Mouse (Mus musculus): ENCODE results near the gene Ndufb7. TPM values are rescaled to one million over a fixed set of nuclear protein-coding genes. Genes with fewer than 3 reads are reported as not detected.
"Not testable (repeated sequence)": the region's sequence is repeated elsewhere in the genome, so short reads cannot be mapped to it uniquely, and the experiment has no call there.

The Ndufb7 gene
- 393 and 412 TPM in 2 replicates for polyA plus RNA-seq (2015; fragmentation: Nextera tagmentation; extraction: Ambion mirVana)

DNA sequence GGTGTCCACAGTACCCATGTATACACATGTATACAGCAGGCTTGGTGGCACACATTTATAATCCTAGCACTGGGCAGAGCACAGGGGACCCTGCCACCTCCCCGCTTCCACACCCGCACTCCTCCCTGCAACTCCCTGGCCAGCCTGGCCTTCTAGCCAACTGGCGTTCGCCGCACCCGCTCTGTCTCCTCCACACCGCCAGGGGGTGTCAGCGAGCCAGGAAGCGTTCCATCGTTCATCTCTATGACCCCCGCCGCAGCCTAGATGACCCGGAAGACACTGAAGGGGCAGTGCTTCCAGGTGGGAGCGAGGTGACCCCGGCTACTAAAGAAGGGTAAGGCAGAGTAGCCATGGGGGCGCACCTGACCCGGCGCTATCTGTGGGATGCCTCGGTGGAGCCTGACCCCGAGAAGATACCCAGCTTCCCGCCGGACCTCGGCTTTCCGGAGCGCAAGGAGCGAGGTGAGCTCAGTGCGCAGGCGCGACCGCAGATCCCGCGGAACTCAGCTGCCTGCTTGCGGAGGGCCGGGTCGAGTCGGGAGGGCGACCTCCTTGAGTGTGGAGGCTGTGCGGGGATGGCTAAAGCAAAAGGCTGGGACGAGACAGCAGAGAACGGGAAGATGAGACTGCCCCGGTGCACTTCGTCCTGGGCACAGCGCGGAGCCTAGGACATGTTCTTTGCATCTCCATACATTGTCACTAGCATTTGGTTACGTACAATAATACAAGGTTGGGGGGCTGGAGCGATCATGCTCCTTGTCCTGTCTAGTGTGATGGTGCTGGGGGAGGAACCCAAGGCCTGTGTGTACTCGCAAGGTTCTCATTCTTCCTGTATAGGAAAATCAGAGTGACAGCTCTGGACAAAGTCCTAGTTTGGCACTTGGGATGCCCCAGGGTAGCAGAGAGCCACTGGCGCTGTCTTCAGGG lies at the start of gene Ndufb7:
TSS of gene Ndufb7 (plus strand) at position 203 of the 927 bp plus-strand sequence.
- H3K4me1 ChIP-seq: peaks cover 19% of the 10 kb centered on the region
- 1% methylated on average over 48 of the region's 48 CpGs for WGBS
- peak within 1 kb of the TSS; percentile 97 for H3K4me2 ChIP-seq
- H3K27ac ChIP-seq: peak within 1 kb of the TSS; percentile 54
- no peaks in the 10 kb centered on the region for H3K9me3 ChIP-seq (replicated peaks)
- H3K27me3 ChIP-seq: no peaks in the 10 kb centered on the region
- peaks cover 29% of the 10 kb centered on the region for H3K36me3 ChIP-seq (ENCODE audit: poor library complexity, severe bottlenecking)
- H3K9ac ChIP-seq: peak within 1 kb of the TSS; percentile 91
- peak; percentile 89 for ATAC-seq
- H3K4me3 ChIP-seq: peak within 1 kb of the TSS; percentile 78

DNA sequence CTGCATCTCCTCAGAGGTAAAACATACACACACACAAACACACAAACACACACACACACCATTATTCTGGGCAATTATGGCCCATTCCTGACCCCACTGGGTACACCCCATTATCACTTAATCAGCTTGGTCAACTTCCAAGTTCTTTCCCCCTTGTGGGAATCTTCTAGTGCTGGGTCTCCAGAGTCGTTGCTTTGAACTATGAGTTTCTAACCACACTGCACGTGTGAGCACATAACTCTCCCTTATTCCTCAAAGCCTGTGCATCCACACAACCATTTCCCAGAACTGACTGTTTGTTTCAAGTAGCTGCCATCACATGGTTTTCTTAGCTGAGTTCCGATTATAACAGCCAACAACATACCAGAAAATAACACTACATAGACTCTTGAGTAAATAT lies 46.0 kb upstream of the Ndufb7 start:
- no peak for ATAC-seq
- WGBS: 80% methylated on average over 3 of the region's 3 CpGs

DNA sequence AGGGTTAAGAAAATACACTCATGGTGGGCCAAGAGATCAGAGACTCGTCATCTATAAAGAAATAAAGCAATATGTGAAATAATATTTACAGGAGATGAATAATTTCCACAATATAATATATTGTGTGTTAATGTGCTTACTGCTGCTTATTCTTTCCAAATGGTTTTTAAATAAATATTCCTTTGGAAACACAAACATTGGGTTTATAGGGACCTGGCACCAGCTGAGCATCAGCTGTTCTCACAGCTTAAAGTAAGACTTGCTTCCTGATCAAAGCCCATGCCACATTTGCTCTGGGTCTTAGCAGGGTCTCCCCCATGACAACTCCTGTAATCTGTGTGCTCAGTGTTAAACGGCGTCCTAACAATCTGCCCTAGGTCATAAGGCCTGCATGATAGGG lies 45.6 kb upstream of the Ndufb7 start:
- H3K27ac ChIP-seq: not testable (repeated sequence)

More for the DNA sequence above, 46.0 kb upstream of the Ndufb7 start:
- H3K9ac ChIP-seq: no peak overlapping the region
- H3K4me3 ChIP-seq: no peak overlapping the region
- no peak overlapping the region for H3K4me2 ChIP-seq
- no peak overlapping the region for H3K27ac ChIP-seq
- no peaks in the 10 kb centered on the region for H3K27me3 ChIP-seq
- H3K4me1 ChIP-seq: no peaks in the 10 kb centered on the region
- no peaks in the 10 kb centered on the region for H3K9me3 ChIP-seq (replicated peaks)
- no peaks in the 10 kb centered on the region for H3K36me3 ChIP-seq (ENCODE audit: poor library complexity, severe bottlenecking)

DNA sequence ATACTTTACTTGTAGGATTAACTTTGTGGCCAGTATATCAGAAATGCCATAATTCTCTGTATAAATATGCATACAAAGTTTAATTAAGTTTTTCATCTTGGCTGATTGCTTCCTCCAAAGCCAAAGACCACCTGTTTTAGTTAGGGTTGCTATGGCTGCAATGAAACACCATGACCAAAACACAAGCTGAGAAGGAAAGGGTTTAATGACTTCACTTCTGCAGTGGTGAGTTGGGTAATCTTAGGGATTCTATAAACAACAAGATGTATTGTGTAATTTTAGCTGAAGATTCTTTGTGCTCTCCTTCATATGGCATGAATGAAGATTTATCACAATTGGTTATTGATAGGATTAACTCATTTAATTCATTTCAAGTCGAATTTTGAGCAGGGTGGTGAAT lies 45.2 kb upstream of the Ndufb7 start:
- ATAC-seq: no peak
- H3K36me3 ChIP-seq (ENCODE audit: poor library complexity, severe bottlenecking): no peaks in the 10 kb centered on the region
- WGBS: 31% methylated on average over 1 of the region's 1 CpGs
- no peaks in the 10 kb centered on the region for H3K4me1 ChIP-seq
- no peak overlapping the region for H3K9ac ChIP-seq
- no peak overlapping the region for H3K4me2 ChIP-seq
- no peak overlapping the region for H3K4me3 ChIP-seq
- no peak overlapping the region for H3K27ac ChIP-seq
- H3K27me3 ChIP-seq: no peaks in the 10 kb centered on the region
- H3K9me3 ChIP-seq (replicated peaks): no peaks in the 10 kb centered on the region

More for the DNA sequence above, 45.6 kb upstream of the Ndufb7 start:
- not testable (repeated sequence) for H3K36me3 ChIP-seq (ENCODE audit: poor library complexity, severe bottlenecking); H3K4me1 ChIP-seq; ATAC-seq; H3K9me3 ChIP-seq (replicated peaks); H3K27me3 ChIP-seq; H3K4me3 ChIP-seq; H3K9ac ChIP-seq; H3K4me2 ChIP-seq
- WGBS: 86% methylated on average over 3 of the region's 3 CpGs

DNA sequence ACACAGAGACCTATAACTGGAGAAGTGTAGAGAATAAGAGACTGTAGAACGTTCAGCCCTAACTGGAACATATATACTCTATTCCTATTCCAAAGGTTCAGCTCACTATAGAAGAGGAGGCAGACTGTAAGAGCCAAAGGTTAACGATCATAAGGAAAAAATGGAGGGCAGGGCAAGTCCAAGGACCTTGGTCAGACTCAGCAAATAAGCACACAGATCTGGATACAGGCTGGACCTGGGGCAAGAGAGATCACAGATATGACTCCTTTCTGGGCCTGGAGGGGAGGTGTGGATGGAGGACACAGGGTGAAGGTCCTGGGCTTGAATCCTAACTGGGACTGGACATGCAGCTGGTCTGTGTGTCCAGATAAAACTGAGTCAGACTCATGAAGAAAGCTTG lies 31.7 kb upstream of the Ndufb7 start:
- WGBS: 91% methylated on average over 2 of the region's 2 CpGs

DNA sequence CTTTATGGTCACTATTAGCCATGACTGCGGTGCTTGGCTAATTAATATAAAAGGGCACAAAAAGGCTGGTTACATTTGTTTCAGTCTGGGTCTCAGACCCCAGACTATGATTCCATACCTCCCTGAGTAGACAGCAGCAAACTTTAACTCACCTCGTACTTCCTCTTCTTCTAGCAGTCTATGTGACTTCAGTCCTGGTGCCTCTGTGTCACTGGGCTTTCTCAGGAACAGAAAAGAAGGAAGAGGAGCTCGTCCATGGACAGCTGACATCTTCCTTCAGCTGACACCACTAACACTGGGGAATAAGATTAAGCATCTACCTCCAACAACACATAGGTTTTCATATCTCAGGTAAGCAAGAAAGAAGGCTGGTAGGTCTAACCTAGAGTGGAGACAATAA lies 30.7 kb upstream of the Ndufb7 start, which contains the start of gene Olfr370:
TSS of gene Olfr370 (plus strand) at position 45 of the 400 bp plus-strand sequence.
- 76% methylated on average over 3 of the region's 3 CpGs for WGBS
- no peaks in the 10 kb centered on the region for H3K9me3 ChIP-seq (replicated peaks)
- no peak within 1 kb of the TSS for H3K9ac ChIP-seq
- H3K27me3 ChIP-seq: no peaks in the 10 kb centered on the region
- no peaks in the 10 kb centered on the region for H3K4me1 ChIP-seq
- ATAC-seq: no peak
- no peaks in the 10 kb centered on the region for H3K36me3 ChIP-seq (ENCODE audit: poor library complexity, severe bottlenecking)
- no peak within 1 kb of the TSS for H3K4me2 ChIP-seq
- no peak within 1 kb of the TSS for H3K27ac ChIP-seq
- H3K4me3 ChIP-seq: no peak within 1 kb of the TSS

More for the DNA sequence above, 31.7 kb upstream of the Ndufb7 start:
- Histone ChIP-seq H3K4me1 (no peaks in the 10 kb centered on the region), H3K36me3 (ENCODE audit: poor library complexity, severe bottlenecking) (no peaks in the 10 kb centered on the region), H3K4me3 (no peak overlapping the region), H3K27me3 (no peaks in the 10 kb centered on the region), H3K9me3 (replicated peaks) (no peaks in the 10 kb centered on the region), H3K27ac (no peak overlapping the region), H3K4me2 (no peak overlapping the region), H3K9ac (no peak overlapping the region)
- ATAC-seq: no peak

DNA sequence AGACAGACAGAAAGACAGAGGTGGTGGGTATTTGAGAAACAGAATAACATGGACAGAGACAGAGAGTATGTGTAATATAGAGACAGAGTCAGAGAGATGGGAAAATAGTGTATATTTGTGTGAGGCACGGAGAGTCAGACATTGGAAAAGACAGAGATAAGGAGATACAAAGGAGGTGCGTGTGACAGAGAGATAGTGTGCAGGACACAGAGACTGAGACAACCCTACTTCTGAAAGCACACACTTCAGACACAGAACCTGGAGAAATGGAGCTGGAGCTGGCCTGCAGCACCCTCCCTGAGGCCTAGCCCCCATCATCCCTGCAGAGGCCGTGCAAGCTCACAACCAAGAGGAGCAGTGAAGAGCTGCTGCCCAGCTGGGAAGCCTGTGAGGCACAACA lies 3.8 kb upstream of the Ndufb7 start:
- H3K4me3 ChIP-seq: no peak overlapping the region
- no peaks in the 10 kb centered on the region for H3K27me3 ChIP-seq
- no peak overlapping the region for H3K27ac ChIP-seq
- H3K4me2 ChIP-seq: no peak overlapping the region
- no peaks in the 10 kb centered on the region for H3K9me3 ChIP-seq (replicated peaks)
- no peak overlapping the region for H3K9ac ChIP-seq
- no peaks in the 10 kb centered on the region for H3K36me3 ChIP-seq (ENCODE audit: poor library complexity, severe bottlenecking)
- WGBS: 86% methylated on average over 3 of the region's 3 CpGs
- ATAC-seq: no peak
- H3K4me1 ChIP-seq: peaks cover 7% of the 10 kb centered on the region

DNA sequence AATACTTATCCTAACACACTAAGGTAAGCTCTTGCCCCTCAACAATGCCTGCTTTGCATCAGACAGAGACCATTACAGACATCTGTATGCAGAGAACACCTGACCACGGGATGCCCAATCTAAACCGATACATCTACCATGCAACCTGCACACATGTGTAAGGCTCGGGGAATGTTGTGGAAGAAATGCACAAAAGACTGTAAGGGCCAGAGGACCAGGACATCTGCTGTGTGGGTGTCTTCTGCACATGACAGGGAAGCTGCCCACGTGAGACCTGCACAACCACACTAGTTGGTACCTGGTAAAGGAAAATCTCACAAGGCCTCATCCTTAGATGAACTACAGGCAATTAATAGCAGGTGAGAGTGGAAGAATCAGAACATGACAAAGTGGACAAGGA lies 3.2 kb upstream of the Ndufb7 start:
- no peak overlapping the region for H3K4me3 ChIP-seq
- H3K9ac ChIP-seq: no peak overlapping the region
- no peaks in the 10 kb centered on the region for H3K27me3 ChIP-seq
- H3K9me3 ChIP-seq (replicated peaks): no peaks in the 10 kb centered on the region
- WGBS: 76% methylated on average over 4 of the region's 4 CpGs
- no peak for ATAC-seq
- no peaks in the 10 kb centered on the region for H3K36me3 ChIP-seq (ENCODE audit: poor library complexity, severe bottlenecking)
- no peak overlapping the region for H3K4me2 ChIP-seq
- H3K4me1 ChIP-seq: peaks cover 13% of the 10 kb centered on the region
- H3K27ac ChIP-seq: no peak overlapping the region

DNA sequence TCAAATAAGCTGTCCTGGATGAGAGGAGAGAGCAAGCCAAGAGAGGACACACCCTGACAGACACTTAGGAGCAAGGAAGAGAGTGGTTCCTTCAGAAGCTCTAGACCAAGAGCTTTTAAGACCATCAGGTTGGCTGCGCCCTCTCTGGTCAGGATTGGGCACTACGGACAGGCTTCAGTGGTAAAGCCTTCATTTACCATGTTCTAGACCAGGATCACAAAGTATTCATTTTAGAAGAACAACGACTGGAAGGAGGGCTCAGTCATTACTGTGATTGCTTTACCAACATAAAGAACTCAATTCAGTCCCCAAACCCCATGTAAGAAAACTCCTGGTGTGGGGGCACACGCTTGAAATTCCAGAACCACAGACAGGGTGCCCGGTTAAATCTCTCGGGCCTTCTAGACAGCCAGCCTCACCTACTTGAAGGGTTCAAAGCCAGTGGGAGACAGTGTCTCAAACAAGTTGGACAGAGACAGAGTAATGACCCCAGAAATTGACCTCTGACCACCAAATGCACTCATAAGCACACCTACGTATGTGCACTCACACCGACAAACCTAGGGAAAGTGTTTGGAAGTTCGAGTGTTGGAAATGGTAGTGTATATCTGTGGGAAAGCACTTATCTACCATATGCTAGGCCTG lies 618 bp upstream of the Ndufb7 start:
- peak; percentile 46 for ATAC-seq
- H3K36me3 ChIP-seq (ENCODE audit: poor library complexity, severe bottlenecking): peaks cover 21% of the 10 kb centered on the region
- H3K4me2 ChIP-seq: peak overlapping the region; percentile 97; the same call in 1 of the 2 replicates
- no peaks in the 10 kb centered on the region for H3K9me3 ChIP-seq (replicated peaks)
- peaks cover 19% of the 10 kb centered on the region for H3K4me1 ChIP-seq
- no peak overlapping the region for H3K27ac ChIP-seq
- H3K4me3 ChIP-seq: no peak overlapping the region
- no peaks in the 10 kb centered on the region for H3K27me3 ChIP-seq
- no peak overlapping the region for H3K9ac ChIP-seq
- WGBS: 74% methylated on average over 9 of the region's 9 CpGs

DNA sequence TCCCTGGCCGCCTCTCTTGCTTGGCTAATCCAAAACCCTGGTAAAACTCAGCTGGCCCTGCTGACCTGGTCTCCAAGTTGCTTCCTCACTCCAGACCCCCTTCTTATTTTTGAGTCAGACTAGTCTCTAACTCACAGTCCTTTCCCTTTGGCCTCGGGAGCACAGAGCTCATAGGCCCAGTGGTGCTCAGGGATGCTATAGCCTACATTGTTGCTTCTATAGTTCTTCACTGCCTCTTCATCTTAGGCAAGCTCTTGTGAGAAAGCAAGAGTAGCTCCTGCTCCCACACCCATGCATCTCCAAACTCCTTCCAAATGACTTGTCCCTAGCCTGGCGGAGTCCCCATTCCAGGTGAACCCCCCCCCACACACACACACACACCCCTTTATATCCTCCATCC lies 1.2 kb downstream of the Ndufb7 start:
- Histone ChIP-seq H3K9ac (peak overlapping the region; percentile 91), H3K9me3 (replicated peaks) (no peaks in the 10 kb centered on the region), H3K4me3 (peak overlapping the region; percentile 78), H3K27me3 (no peaks in the 10 kb centered on the region), H3K27ac (no peak overlapping the region), H3K4me2 (peak overlapping the region; percentile 97), H3K36me3 (ENCODE audit: poor library complexity, severe bottlenecking) (peaks cover 39% of the 10 kb centered on the region), H3K4me1 (peaks cover 19% of the 10 kb centered on the region)
- 47% methylated on average over 3 of the region's 3 CpGs for WGBS
- no peak for ATAC-seq

DNA sequence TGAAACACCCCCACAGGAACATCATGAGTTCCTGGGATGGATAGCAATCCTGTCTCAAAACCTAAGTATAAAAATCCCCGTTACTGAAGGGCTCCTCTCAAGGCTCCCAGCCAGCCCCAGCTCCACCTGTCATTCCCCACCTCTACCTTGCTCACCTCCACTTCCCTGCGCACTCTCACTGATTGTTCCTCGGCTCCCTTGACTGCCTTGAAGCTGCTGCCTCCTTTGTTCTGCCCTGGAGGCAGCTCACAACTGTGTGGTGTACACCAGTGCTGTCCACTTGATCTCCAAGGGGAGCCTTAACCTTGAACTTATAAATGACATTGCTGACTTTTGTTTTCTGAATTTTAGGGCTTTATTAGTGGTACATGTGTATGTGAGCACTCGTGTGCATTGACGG lies 1.7 kb downstream of the Ndufb7 start:
- Histone ChIP-seq H3K4me3 (peak overlapping the region; percentile 78; the same call in 1 of the 2 replicates), H3K4me2 (peak overlapping the region; percentile 97), H3K27me3 (no peaks in the 10 kb centered on the region), H3K4me1 (peaks cover 19% of the 10 kb centered on the region), H3K9me3 (replicated peaks) (no peaks in the 10 kb centered on the region), H3K9ac (peak overlapping the region; percentile 91), H3K36me3 (ENCODE audit: poor library complexity, severe bottlenecking) (peaks cover 43% of the 10 kb centered on the region), H3K27ac (no peak overlapping the region)
- ATAC-seq: no peak
- 71% methylated on average over 5 of the region's 5 CpGs for WGBS

DNA sequence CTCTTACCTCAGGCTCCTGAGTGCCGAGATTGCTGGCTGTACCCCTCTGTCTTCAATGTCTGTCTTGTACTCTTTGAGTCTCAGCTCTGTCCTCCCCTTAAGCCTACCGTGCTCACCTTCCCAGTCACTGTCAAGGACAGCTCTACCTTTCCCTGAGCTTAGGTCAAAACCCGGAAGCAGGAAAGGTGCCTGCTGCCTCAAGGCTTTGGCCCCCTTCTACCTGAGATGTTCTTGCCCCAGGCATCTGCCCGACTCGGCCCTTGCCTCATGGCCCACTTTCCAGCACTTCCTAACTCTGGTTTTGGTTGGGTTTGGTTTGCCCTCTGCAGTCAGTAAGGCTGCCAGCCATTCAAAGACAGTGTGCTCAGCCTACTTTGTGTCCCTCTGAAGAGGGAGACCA lies 2.3 kb downstream of the Ndufb7 start:
- Histone ChIP-seq H3K27ac (no peak overlapping the region), H3K27me3 (no peaks in the 10 kb centered on the region), H3K4me2 (no peak overlapping the region), H3K9me3 (replicated peaks) (no peaks in the 10 kb centered on the region), H3K4me3 (no peak overlapping the region), H3K36me3 (ENCODE audit: poor library complexity, severe bottlenecking) (peaks cover 50% of the 10 kb centered on the region), H3K4me1 (peaks cover 19% of the 10 kb centered on the region), H3K9ac (no peak overlapping the region)
- no peak for ATAC-seq
- WGBS: 80% methylated on average over 5 of the region's 5 CpGs
